13 mouse cellular contexts compared by ENCODE assay signal in genomic region chr6:22423070-22423980, GRCm38 (mm10).
DNase-seq lines count a peak whose midpoint lies in the region; ATAC-seq and TF ChIP-seq lines count a peak whose summit lies in the region.
"Had no signal": no experiment of that assay in that cellular context is flagged by ENCODE, and none has a peak within 500 bp of the region (broad histone marks: within the 10 kb centered on the region; RNA-seq: fewer than 3 reads in every experiment).

No protein-coding gene starts in this region.

- ATAC-seq in G1E (ENCODE audit: extremely low read depth, insufficient number of reproducible peaks, low FRiP score, poor library complexity, severe bottlenecking) = peak; percentile 58
- peak; percentile 42 for ATAC-seq in inflammation-experienced regulatory T-cells, adult 6 months

- WGBS in kidney, adult 2 months = 85% methylated on average over 9 of the region's 9 CpGs
- 35% methylated on average over 9 of the region's 9 CpGs for WGBS in small intestine, adult 2 months

- intact Hi-C loops in heart, postnatal 14 days (cut with DNase I) = no loop called here

- TF ChIP-seq CTCF in kidney, adult 2 months (conservative IDR thresholded peaks at IDR 0.05; ENCODE audit: insufficient read depth, insufficient read length, low read depth, low read length) = no peak
- TF ChIP-seq CTCF in G1E (IDR thresholded peaks at IDR 0.05; ENCODE audit: low read depth, low read length) = no peak
- no peak for TF ChIP-seq CTCF in small intestine, adult 2 months (IDR thresholded peaks at IDR 0.05; ENCODE audit: extremely low read depth, insufficient read length, insufficient replicate concordance, low read depth, low read length)

- H3K9me3 ChIP-seq in G1E (replicated peaks) = no peaks in the 10 kb centered on the region
- H3K9me3 ChIP-seq: embryonic facial prominence, embryonic 13.5 days; heart, embryonic 13.5 days; lung, embryonic 15.5 days had no signal

- H3K4me3 ChIP-seq in kidney, adult 2 months (ENCODE audit: insufficient read depth, low read depth, low read length) = no peak overlapping the region
- no peak overlapping the region for H3K4me3 ChIP-seq in G1E (ENCODE audit: low read depth, low read length)
- H3K4me3 ChIP-seq in small intestine, adult 2 months (ENCODE audit: low read depth, low read length) = no peak overlapping the region
- H3K4me3 ChIP-seq: embryonic facial prominence, embryonic 13.5 days; heart, embryonic 13.5 days; lung, embryonic 15.5 days had no signal

- TF ChIP-seq POLR2A in kidney, adult 2 months (IDR thresholded peaks at IDR 0.05; ENCODE audit: low read depth, low read length) = no peak
- TF ChIP-seq POLR2A in small intestine, adult 2 months (IDR thresholded peaks at IDR 0.05; ENCODE audit: low read depth, low read length) = no peak

- no peaks in the 10 kb centered on the region for H3K36me3 ChIP-seq in kidney, adult 2 months (ENCODE audit: control insufficient read depth, insufficient read depth, low read length)
- no peaks in the 10 kb centered on the region for H3K36me3 ChIP-seq in G1E (replicated peaks)
- H3K36me3 ChIP-seq in small intestine, adult 2 months (ENCODE audit: control insufficient read depth, insufficient read depth, low read length) = no peaks in the 10 kb centered on the region
- H3K36me3 ChIP-seq: embryonic facial prominence, embryonic 13.5 days; heart, embryonic 13.5 days; lung, embryonic 15.5 days had no signal

- H3K27me3 ChIP-seq in kidney, adult 2 months (replicated peaks; ENCODE audit: control insufficient read depth, insufficient read depth, low read length) = no peaks in the 10 kb centered on the region
- no peaks in the 10 kb centered on the region for H3K27me3 ChIP-seq in G1E (ENCODE audit: insufficient read depth, low read length)
- H3K27me3 ChIP-seq in small intestine, adult 2 months (ENCODE audit: control insufficient read depth, insufficient read depth, low read length) = no peaks in the 10 kb centered on the region
- H3K27me3 ChIP-seq: embryonic facial prominence, embryonic 13.5 days; heart, embryonic 13.5 days; lung, embryonic 15.5 days had no signal

- no peaks in the 10 kb centered on the region for H3K4me1 ChIP-seq in kidney, adult 2 months (ENCODE audit: control insufficient read depth, insufficient read depth, low read length)
- peaks cover 37% of the 10 kb centered on the region for H3K4me1 ChIP-seq in G1E (ENCODE audit: insufficient read depth, low read depth, low read length)
- peaks cover 7% of the 10 kb centered on the region; the same call in 1 of the 2 replicates for H3K4me1 ChIP-seq in small intestine, adult 2 months (ENCODE audit: control insufficient read depth, insufficient read depth, insufficient read length, low read length)
- H3K4me1 ChIP-seq: embryonic facial prominence, embryonic 13.5 days; lung, embryonic 15.5 days had no signal

- DNase-seq in kidney, adult 2 months = peak; percentile 23
- no peak for DNase-seq in kidney, postnatal 4 days
- peak; percentile 25 for DNase-seq in G1E (ENCODE audit: low spot score)
- no peak for DNase-seq in cerebellum, adult 11-12 months
- DNase-seq in layer of hippocampus, adult 11-12 months (ENCODE audit: low spot score) = no peak
- no peak for DNase-seq in heart, postnatal 14 days
- DNase-seq: cerebellum, adult 8-10 months; kidney, adult 8-10 months had no signal

- no peak overlapping the region for H3K27ac ChIP-seq in kidney, adult 2 months (ENCODE audit: insufficient read depth, low read depth, low read length)
- 0 out of 2 replicates have a peak overlapping the region, but pooled peaks have one; percentile 42 for H3K27ac ChIP-seq in small intestine, adult 2 months (ENCODE audit: insufficient read depth, low read depth, low read length)
- H3K27ac ChIP-seq: embryonic facial prominence, embryonic 13.5 days; heart, embryonic 13.5 days; lung, embryonic 15.5 days had no signal

Comparison
In these comparisons a context has a peak if more than half of its experiments do, and no peak if none do; other contexts are left out.
1. DNase-seq: peak in kidney, adult 2 months (single experiment) and G1E (single experiment); none in kidney, postnatal 4 days (0 of 2), cerebellum, adult 11-12 months (single experiment), layer of hippocampus, adult 11-12 months (single experiment) and heart, postnatal 14 days (0 of 2).